Mouse (Mus musculus) liver, embryonic 12.5 days (tissue): ENCODE data around the gene Dok5. TPM values are rescaled to one million over a fixed set of nuclear protein-coding genes. Genes with fewer than 3 reads are reported as not detected.

ENCODE experiments used
- ATAC-seq: fragments of 200-750 bp; cut with Nextera tagmentation; 2 replicates; pipeline ENCODE4 v1.8.0; 2017; ENCODE audit warnings: moderate number of reproducible peaks, mild to moderate bottlenecking, moderate library complexity
- H3K27ac ChIP-seq: fragments of 300-500 bp; sonication (generic); 2 replicates; pipeline ENCODE4 v1.5.1; 2016; ENCODE audit warnings: mild to moderate bottlenecking
- H3K27me3 ChIP-seq: fragments of 300-500 bp; sonication (generic); replicated peaks from 2 replicates; pipeline ENCODE4 v1.6.1; 2016; ENCODE audit warnings: mild to moderate bottlenecking, moderate library complexity
- H3K36me3 ChIP-seq: fragments of 300-500 bp; sonication (generic); 2 replicates; pipeline ENCODE4 v1.6.1; 2016; ENCODE audit warnings: mild to moderate bottlenecking, moderate library complexity
- H3K4me1 ChIP-seq: fragments of 300-500 bp; sonication (generic); 2 replicates; pipeline ENCODE4 v1.6.1; 2016
- H3K4me2 ChIP-seq: fragments of 300-500 bp; sonication (generic); 2 replicates; pipeline ENCODE4 v1.6.1; 2016; ENCODE audit warnings: mild to moderate bottlenecking, moderate library complexity
- H3K4me3 ChIP-seq: fragments of 300-500 bp; sonication (generic); 2 replicates; pipeline ENCODE4 v1.5.1; 2016; ENCODE audit warnings: mild to moderate bottlenecking, moderate library complexity
- H3K9ac ChIP-seq: fragments of 300-500 bp; sonication (generic); 2 replicates; pipeline ENCODE4 v1.6.1; 2016; ENCODE audit warnings: mild to moderate bottlenecking, moderate library complexity
- H3K9me3 ChIP-seq: fragments of 300-500 bp; sonication (generic); replicated peaks from 2 replicates; pipeline ENCODE4 v1.6.1; 2016; ENCODE audit warnings: mild to moderate bottlenecking, moderate library complexity
- WGBS: fragments of 180-500 bp; shearing (Covaris S2); methylation state at CpG from one replicate; pipeline ENCODE4 v1.1.7; 2016; ENCODE audit not compliant: insufficient replicate concordance; 5-methylcytosine and 5-hydroxymethylcytosine counted together
- polyA plus RNA-seq: library from polyadenylated mRNA; unstranded; fragments of >200 nt; fragmentation: Nextera tagmentation; extraction: Ambion mirVana; gene quantifications from 2 replicates; pipeline ENCODE4 v1.2.1, GENCODE M21; 2016

The Dok5 gene
- polyA plus RNA-seq, 1 experiment from 2014 or later, result 0.76 TPM

DNA sequence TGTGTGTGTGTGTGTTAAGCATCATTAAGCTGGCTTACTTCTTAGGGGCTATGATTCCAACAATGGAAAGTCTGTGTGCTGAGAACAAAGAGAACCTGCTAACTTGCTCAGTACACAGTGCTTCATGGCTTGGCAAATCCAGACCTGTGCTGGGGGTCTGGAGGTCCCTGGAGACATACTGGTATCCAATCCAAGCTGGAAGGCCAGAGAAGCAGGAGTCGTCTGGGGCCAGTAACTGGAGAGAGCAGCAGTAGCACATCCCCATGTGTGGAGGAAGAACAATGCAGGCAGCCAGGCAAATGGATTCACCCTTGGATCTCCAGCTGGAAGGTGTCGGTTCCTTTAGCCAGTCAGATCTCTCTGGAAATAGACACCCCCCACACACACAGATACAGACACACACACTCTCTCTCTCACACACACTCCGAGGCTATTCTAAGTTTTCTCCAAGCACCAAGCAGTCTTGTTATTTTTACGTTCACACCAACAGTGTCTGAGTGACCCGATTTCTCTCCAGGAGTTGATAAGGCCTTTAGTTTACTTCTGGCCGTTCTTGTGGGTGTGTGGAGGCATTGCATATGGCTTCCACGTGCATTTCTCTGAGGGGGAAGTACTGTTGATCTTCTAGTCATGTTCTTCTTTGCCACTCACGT is 8.2 kb downstream of the Dok5 start:
- Histone ChIP-seq H3K9ac (no peak overlapping the region), H3K36me3 (no peaks in the 10 kb centered on the region), H3K4me1 (no peaks in the 10 kb centered on the region), H3K27ac (no peak overlapping the region), H3K4me3 (no peak overlapping the region), H3K27me3 (no peaks in the 10 kb centered on the region), H3K9me3 (peaks cover 13% of the 10 kb centered on the region; the same call in 1 of the 2 replicates), H3K4me2 (no peak overlapping the region)
- 59% methylated on average over 8 of the region's 8 CpGs for WGBS
- no peak for ATAC-seq

DNA sequence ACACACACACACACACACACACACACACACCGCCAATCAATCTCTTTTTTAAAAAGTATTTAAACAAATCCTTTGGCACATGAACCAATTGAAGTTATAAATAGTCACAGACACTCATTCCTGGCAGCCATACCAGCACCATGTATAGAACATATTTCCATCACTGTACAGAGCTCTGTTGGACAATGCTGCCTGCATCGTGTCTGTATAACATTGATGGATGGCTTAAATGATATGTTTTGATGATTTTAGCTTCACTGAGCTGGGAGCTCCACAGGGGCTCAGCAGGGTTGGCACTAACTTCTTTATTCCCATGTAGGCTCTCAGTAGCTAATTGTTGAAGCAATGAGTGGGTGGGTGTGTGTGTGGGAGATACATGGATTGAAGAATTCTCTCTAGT is 11.9 kb downstream of the Dok5 start:
- Histone ChIP-seq H3K27me3 (no peaks in the 10 kb centered on the region), H3K4me1 (no peaks in the 10 kb centered on the region), H3K9ac (no peak overlapping the region), H3K4me2 (no peak overlapping the region), H3K36me3 (no peaks in the 10 kb centered on the region), H3K4me3 (no peak overlapping the region), H3K9me3 (peaks cover 11% of the 10 kb centered on the region), H3K27ac (no peak overlapping the region)
- WGBS, result 61% methylated on average over 2 of the region's 2 CpGs
- ATAC-seq, result no peak

DNA sequence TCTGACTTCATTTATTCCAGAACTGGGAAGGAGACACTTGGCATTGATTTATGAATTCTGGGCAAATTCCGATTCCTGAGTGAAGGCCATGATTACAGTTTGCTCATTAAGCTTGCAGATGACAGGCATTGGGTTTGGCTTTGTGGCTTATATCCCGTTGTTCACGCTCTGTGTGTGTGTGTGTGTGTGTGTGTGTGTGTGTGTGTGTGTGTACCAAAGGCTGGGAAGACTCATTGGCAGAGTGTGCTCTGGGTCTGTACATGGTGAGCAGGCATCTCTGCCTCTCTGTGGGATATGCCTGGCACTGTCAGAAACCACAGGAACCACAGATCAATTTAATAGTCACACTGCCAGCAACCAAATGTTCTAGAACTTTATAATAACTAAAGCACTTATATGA is 17.3 kb downstream of the Dok5 start:
- Histone ChIP-seq H3K9ac (no peak overlapping the region), H3K4me2 (no peak overlapping the region), H3K4me1 (no peaks in the 10 kb centered on the region), H3K9me3 (peaks cover 18% of the 10 kb centered on the region), H3K27me3 (no peaks in the 10 kb centered on the region), H3K36me3 (no peaks in the 10 kb centered on the region), H3K27ac (no peak overlapping the region), H3K4me3 (no peak overlapping the region)
- WGBS, result 68% methylated on average over 3 of the region's 3 CpGs
- no peak for ATAC-seq

DNA sequence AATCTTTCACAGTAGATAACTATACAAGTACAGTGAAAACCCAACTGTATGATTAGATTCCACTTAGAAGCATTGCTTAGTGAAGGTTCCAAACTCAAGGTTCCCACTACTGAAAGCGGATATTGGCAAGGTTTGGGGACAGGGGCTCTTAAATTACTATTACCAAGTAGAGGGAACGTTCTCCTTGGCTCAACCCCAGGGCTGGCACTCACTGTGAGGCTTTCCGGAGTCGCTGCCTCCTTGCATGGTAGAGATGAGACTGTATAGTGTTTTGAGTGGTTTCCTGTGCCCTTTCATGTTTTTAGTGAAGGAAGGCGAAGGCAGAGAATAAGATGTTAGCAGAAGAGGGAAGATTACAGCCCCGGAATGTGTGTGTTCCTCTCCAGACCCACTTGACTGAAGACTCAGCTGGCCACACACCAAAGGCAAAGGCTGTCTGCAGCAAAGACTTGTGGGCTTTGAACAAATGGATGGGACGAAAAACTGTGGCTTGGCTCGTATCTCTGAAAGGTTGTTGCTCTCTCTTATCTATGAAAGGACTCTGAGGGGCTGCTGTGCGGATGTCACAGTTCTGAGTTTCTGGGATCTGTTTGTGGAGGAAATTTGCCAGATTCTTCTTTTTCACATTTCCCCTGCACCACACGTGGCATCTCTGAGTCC is 20.7 kb downstream of the Dok5 start:
- no peak overlapping the region for H3K9ac ChIP-seq
- H3K27ac ChIP-seq, result no peak overlapping the region
- no peaks in the 10 kb centered on the region for H3K27me3 ChIP-seq
- no peak overlapping the region for H3K4me2 ChIP-seq
- no peaks in the 10 kb centered on the region for H3K36me3 ChIP-seq
- no peak overlapping the region for H3K4me3 ChIP-seq
- H3K9me3 ChIP-seq, result 0 out of 2 replicates have a peak, but pooled peaks cover 7% of the 10 kb centered on the region
- ATAC-seq, result no peak
- no peaks in the 10 kb centered on the region for H3K4me1 ChIP-seq
- 47% methylated on average over 10 of the region's 10 CpGs for WGBS

DNA sequence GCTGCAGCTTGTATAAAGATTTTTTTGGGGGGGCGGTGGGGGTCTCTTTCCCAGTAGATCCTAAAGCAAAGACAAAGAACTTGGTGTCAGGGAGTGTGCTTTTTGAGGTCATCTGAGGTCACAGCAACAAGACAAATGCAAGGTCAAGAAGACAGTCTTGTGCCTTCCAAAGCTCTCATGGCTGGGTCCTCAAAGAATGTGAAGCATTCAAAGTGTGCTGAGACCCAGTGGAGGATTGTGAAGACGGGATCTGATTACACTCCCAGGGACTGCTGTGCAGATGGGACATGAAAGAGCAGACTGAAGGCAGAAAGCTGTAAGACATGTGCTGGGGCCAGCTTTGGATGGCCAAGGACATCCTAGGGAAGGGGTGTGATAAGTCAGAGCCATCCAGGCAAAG is 24.2 kb downstream of the Dok5 start:
- H3K4me2 ChIP-seq, result no peak overlapping the region
- 38% methylated on average over 2 of the region's 2 CpGs for WGBS
- H3K36me3 ChIP-seq, result no peaks in the 10 kb centered on the region
- no peak overlapping the region for H3K9ac ChIP-seq
- no peaks in the 10 kb centered on the region for H3K4me1 ChIP-seq
- no peak overlapping the region for H3K27ac ChIP-seq
- no peak overlapping the region for H3K4me3 ChIP-seq
- H3K27me3 ChIP-seq, result no peaks in the 10 kb centered on the region
- ATAC-seq, result no peak
- 0 out of 2 replicates have a peak, but pooled peaks cover 5% of the 10 kb centered on the region for H3K9me3 ChIP-seq

DNA sequence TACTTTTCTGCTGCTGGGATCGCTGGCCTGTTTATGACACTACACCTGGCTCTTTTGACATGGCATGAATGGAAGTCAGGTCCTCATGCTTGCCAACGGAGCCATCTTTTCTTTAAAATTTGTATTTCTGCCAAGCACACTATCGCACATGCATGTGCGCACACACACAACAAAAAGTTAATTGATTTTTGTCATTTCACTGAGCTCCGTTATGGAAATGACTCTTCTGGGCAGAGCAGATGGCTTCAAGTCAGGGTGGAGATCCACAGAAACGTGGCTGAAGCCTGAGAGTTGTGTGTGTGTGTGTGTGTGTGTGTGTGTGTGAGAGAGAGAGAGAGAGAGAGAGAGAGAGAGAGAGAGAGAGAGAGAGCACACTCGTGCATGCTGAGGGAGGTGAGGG is 25.1 kb downstream of the Dok5 start:
- WGBS, result 68% methylated on average over 7 of the region's 7 CpGs
- H3K4me1 ChIP-seq, result no peaks in the 10 kb centered on the region
- ATAC-seq, result no peak

DNA sequence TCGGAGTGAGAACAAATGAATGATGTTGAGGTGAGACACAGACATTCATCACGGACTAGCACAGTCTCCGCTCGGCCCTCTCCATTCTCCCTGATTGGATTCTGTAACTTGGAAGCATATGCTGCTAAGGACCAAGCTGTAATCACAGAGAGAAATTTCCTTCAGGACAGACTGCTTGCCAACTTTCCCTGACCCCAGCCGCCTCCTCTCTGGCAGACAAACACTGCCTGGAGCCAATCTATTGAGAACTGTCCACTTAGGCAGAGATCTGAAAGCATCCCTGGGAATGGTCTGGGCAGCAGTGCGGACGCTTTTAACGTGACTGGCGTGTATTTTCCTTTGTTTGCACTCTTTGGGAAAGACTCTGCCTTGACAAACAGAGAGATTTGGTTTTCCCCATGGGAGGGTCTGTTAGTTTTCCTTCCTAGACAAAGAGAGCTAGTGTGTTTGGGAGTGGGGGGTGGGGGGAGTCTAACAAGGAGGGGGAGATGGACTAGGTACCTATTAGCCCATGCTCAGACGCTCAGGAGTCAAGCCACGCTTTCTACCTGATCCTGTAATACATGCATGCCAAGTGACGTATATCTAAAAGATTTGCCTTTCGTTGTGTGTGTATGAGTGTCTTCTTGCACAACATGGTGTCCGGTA is 25.7 kb downstream of the Dok5 start:
- ATAC-seq, result no peak
- Histone ChIP-seq H3K27ac (no peak overlapping the region), H3K4me3 (no peak overlapping the region), H3K4me1 (no peaks in the 10 kb centered on the region), H3K9me3 (0 out of 2 replicates have a peak, but pooled peaks cover under 1% of the 10 kb centered on the region), H3K9ac (no peak overlapping the region), H3K27me3 (no peaks in the 10 kb centered on the region), H3K36me3 (no peaks in the 10 kb centered on the region), H3K4me2 (no peak overlapping the region)
- 57% methylated on average over 14 of the region's 14 CpGs for WGBS

More for the DNA sequence above, 25.1 kb downstream of the Dok5 start:
- H3K4me3 ChIP-seq, result no peak overlapping the region
- H3K27me3 ChIP-seq, result no peaks in the 10 kb centered on the region
- H3K9me3 ChIP-seq, result 0 out of 2 replicates have a peak, but pooled peaks cover 3% of the 10 kb centered on the region
- no peak overlapping the region for H3K4me2 ChIP-seq
- H3K36me3 ChIP-seq, result no peaks in the 10 kb centered on the region
- no peak overlapping the region for H3K27ac ChIP-seq
- no peak overlapping the region for H3K9ac ChIP-seq

DNA sequence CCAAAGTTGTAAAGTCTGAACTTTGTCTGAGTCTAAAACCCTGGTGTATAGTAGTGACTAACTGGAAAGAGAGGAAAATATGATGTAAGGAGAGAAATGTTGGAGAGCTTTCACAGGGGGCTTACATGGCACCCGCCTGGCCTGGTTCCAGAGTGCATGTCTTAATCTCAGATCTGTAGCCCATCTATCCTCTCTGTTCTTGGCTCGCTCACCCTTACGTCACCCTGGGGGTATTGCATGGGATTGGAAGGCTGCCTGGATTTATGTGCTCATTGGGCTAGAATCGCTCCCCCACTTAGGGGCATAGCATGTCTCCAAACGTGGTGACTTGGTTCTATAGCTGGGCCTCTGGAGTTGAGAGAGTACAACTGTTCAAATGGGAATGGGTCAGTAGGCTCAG is 26.6 kb downstream of the Dok5 start:
- Histone ChIP-seq H3K36me3 (no peaks in the 10 kb centered on the region), H3K4me1 (no peaks in the 10 kb centered on the region), H3K9me3 (0 out of 2 replicates have a peak, but pooled peaks cover 3% of the 10 kb centered on the region), H3K9ac (no peak overlapping the region), H3K4me2 (no peak overlapping the region), H3K27ac (no peak overlapping the region), H3K4me3 (no peak overlapping the region), H3K27me3 (no peaks in the 10 kb centered on the region)
- ATAC-seq, result no peak
- 78% methylated on average over 5 of the region's 5 CpGs for whole genome bisulfite sequencing

DNA sequence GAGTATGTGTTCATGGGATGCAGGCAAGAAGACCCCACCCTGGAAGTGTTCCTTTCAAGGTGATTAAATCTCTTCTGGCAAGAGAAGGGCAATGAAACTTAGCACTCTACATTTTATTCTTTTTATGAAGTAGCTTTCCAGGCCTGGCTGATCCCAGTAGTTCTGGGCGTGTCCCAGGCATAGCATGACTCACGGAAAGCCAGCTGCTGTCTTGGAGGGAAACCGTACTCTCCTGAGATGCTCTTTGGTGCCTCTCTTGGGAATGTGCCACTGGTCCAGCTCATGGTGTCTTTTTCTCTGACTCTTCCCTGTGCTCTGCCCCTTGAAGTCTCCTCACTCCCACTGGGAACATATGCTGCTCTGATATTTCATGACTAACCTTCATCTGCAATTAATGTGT is 33.1 kb downstream of the Dok5 start:
- no peaks in the 10 kb centered on the region for H3K36me3 ChIP-seq
- no peak for ATAC-seq
- no peak overlapping the region for H3K4me2 ChIP-seq
- 0 out of 2 replicates have a peak, but pooled peaks cover 8% of the 10 kb centered on the region for H3K9me3 ChIP-seq
- 64% methylated on average over 3 of the region's 3 CpGs for WGBS
- no peaks in the 10 kb centered on the region for H3K4me1 ChIP-seq
- no peak overlapping the region for H3K4me3 ChIP-seq
- H3K27me3 ChIP-seq, result no peaks in the 10 kb centered on the region
- no peak overlapping the region for H3K9ac ChIP-seq
- no peak overlapping the region for H3K27ac ChIP-seq

DNA sequence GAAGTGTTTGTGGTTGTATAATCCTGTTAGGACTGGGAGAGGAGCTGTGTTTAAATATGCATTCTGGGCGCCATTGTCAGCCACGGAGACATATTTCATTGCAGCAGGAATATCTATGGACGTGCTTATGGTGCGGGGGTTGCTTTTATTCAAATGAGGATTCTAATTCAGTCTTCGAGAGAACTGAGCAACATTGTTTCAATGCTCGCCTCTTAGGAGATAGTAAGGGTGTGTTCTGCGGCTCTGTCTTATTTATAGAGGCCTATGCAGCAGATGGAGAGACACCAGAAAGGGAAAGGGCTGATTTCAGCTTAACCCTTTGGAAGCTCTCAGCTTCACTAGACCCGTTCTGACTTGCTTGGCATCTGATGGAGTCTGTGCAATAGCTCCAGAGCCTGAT is 35.6 kb downstream of the Dok5 start:
- no peak overlapping the region for H3K4me3 ChIP-seq
- H3K4me1 ChIP-seq, result no peaks in the 10 kb centered on the region
- H3K4me2 ChIP-seq, result no peak overlapping the region
- H3K9me3 ChIP-seq, result 0 out of 2 replicates have a peak, but pooled peaks cover 8% of the 10 kb centered on the region
- no peak overlapping the region for H3K27ac ChIP-seq
- no peaks in the 10 kb centered on the region for H3K36me3 ChIP-seq
- H3K9ac ChIP-seq, result no peak overlapping the region
- H3K27me3 ChIP-seq, result no peaks in the 10 kb centered on the region
- ATAC-seq, result no peak
- 60% methylated on average over 8 of the region's 8 CpGs for WGBS

DNA sequence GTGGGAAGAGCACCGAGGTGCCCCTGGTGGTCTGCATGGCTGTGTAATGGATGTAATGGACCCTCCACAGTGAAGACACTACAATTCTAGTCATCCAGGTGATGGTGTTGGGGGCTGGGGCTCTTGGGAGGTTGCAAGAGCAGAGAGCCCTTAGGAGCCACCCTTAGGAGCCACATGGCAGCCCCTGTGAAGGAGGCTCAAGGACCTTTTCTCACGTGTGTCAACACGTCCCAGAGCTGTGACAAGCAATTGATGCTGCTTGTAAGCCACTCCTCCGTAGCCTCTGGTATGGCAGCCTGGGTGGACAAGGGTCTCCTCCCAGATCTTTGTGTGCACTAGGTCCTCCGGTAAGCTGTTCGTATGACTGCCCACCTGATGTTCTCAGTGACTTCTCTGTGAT is 37.1 kb downstream of the Dok5 start:
- no peak for ATAC-seq
- Histone ChIP-seq H3K27me3 (no peaks in the 10 kb centered on the region), H3K9me3 (0 out of 2 replicates have a peak, but pooled peaks cover 5% of the 10 kb centered on the region), H3K9ac (no peak overlapping the region), H3K4me1 (no peaks in the 10 kb centered on the region), H3K4me3 (no peak overlapping the region), H3K36me3 (no peaks in the 10 kb centered on the region), H3K4me2 (no peak overlapping the region), H3K27ac (no peak overlapping the region)
- WGBS, result 59% methylated on average over 6 of the region's 6 CpGs

DNA sequence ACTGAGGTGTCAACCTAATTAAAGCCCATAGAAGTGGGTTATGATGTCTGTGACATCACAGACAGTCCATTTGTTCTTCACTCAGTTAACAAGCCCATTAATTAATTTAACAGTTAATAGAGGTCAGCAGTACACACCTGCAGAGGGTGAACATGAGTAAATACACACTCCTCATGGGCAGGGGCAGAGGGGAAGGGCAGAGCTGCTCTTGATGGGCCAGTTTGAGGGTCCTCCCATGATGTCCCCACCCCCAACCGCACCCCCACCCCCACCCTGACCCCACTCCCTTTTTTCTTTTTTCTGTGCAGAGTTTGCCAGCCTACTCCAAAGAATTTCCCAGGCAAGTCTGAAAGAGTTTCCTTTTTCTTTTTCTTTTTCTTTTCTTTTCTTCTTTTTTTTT is 39.9 kb downstream of the Dok5 start:
- no peak overlapping the region for H3K9ac ChIP-seq
- no peak overlapping the region for H3K4me3 ChIP-seq
- no peak for ATAC-seq
- no peak overlapping the region for H3K4me2 ChIP-seq
- H3K9me3 ChIP-seq, result peaks cover 10% of the 10 kb centered on the region; the same call in 1 of the 2 replicates
- no peaks in the 10 kb centered on the region for H3K27me3 ChIP-seq
- no peaks in the 10 kb centered on the region for H3K36me3 ChIP-seq
- 21% methylated on average over 1 of the region's 1 CpGs for WGBS
- H3K27ac ChIP-seq, result no peak overlapping the region
- no peaks in the 10 kb centered on the region for H3K4me1 ChIP-seq
